ENCODE assay signal across 22 mouse cellular contexts in genomic region chr9:6182307-6182923, GRCm38 (mm10). TPM values are rescaled to one million over a fixed set of nuclear protein-coding genes. Genes with fewer than 3 reads are reported as not detected.
A peak's percentile ranks its signal among the peaks of the same experiment; 100 is the strongest.
DNase-seq lines count a peak whose midpoint lies in the region; ATAC-seq and TF ChIP-seq lines count a peak whose summit lies in the region.
"Had no signal": no experiment of that assay in that cellular context is flagged by ENCODE, and none has a peak within 500 bp of the region (broad histone marks: within the 10 kb centered on the region; RNA-seq: fewer than 3 reads in every experiment).

No protein-coding gene starts in this region.

- H3K4me1 ChIP-seq in liver, embryonic 12.5 days, result peaks cover 6% of the 10 kb centered on the region; the same call in 1 of the 2 replicates
- H3K4me1 ChIP-seq in liver, embryonic 11.5 days (replicated peaks; ENCODE audit: control insufficient read depth, insufficient read depth, low read length), result no peaks in the 10 kb centered on the region
- H3K4me1 ChIP-seq in MEL (ENCODE audit: control insufficient read depth in 1 of 2, insufficient read depth in 2 of 2, low read length in 2 of 2), result no peaks in the 10 kb centered on the region; a peak in 2 of 4 replicates
- H3K4me1 ChIP-seq in liver, embryonic 15.5 days (replicated peaks), result no peaks in the 10 kb centered on the region
- H3K4me1 ChIP-seq in heart, embryonic 10.5 days, result no peaks in the 10 kb centered on the region
- H3K4me1 ChIP-seq: heart, embryonic 13.5 days; hindbrain, embryonic 15.5 days had no signal

- no peaks in the 10 kb centered on the region for H3K27me3 ChIP-seq in liver, embryonic 12.5 days (replicated peaks)
- H3K27me3 ChIP-seq in liver, embryonic 11.5 days (replicated peaks; ENCODE audit: control insufficient read depth, insufficient read depth, low read length), result no peaks in the 10 kb centered on the region
- no peaks in the 10 kb centered on the region for H3K27me3 ChIP-seq in MEL (ENCODE audit: control insufficient read depth in 1 of 2, insufficient read depth in 2 of 2, low read length in 2 of 2)
- no peaks in the 10 kb centered on the region for H3K27me3 ChIP-seq in liver, embryonic 15.5 days
- no peaks in the 10 kb centered on the region for H3K27me3 ChIP-seq in heart, embryonic 10.5 days (ENCODE audit: insufficient read depth, poor library complexity, severe bottlenecking)
- H3K27me3 ChIP-seq: heart, embryonic 13.5 days; hindbrain, embryonic 15.5 days; Patski had no signal

- no peaks in the 10 kb centered on the region for H3K9me3 ChIP-seq in liver, embryonic 12.5 days (replicated peaks)
- no peaks in the 10 kb centered on the region for H3K9me3 ChIP-seq in liver, embryonic 11.5 days (ENCODE audit: control insufficient read depth, low read length)
- no peaks in the 10 kb centered on the region for H3K9me3 ChIP-seq in MEL (replicated peaks; ENCODE audit: insufficient read depth, low read length)
- H3K9me3 ChIP-seq in liver, embryonic 15.5 days (replicated peaks), result no peaks in the 10 kb centered on the region
- no peaks in the 10 kb centered on the region for H3K9me3 ChIP-seq in heart, embryonic 10.5 days
- H3K9me3 ChIP-seq: heart, embryonic 13.5 days; hindbrain, embryonic 15.5 days had no signal

- no peak for TF ChIP-seq CTCF in MEL (IDR thresholded peaks at IDR 0.05 in 2 of 3, conservative IDR thresholded peaks at IDR 0.05 in 1 of 3; ENCODE audit: control insufficient read depth in 1 of 3, insufficient read depth in 1 of 3, low read depth in 2 of 3, low read length in 3 of 3, poor library complexity in 1 of 3, severe bottlenecking in 1 of 3)

- no peak for DNase-seq in liver, embryonic 11.5 days (ENCODE audit: low spot score)
- peak; percentile 14 for DNase-seq in MEL (ENCODE audit: low read depth, low spot score)
- no peak for DNase-seq in gastrocnemius, adult 8-10 months (ENCODE audit: low spot score in 2 of 2)
- DNase-seq in heart, embryonic 10.5 days (ENCODE audit: low spot score), result no peak
- DNase-seq: adrenal gland, adult 2 months; adrenal gland, postnatal 14 days; cerebellum, adult 11-12 months; cerebellum, adult 8-10 months; cerebellum, postnatal 10 days; cerebellum, postnatal 36 days; forebrain, postnatal 0 days; gastrocnemius, adult 2 months; gastrocnemius, postnatal 25 days; heart, adult 18-20 months; heart, postnatal 14 days; heart, postnatal 4 days had no signal

- 58% methylated on average over 3 of the region's 3 CpGs for WGBS in liver, embryonic 12.5 days (ENCODE audit: insufficient replicate concordance)
- 69% methylated on average over 3 of the region's 3 CpGs for WGBS in liver, embryonic 11.5 days
- 46% methylated on average over 3 of the region's 3 CpGs for WGBS in liver, embryonic 15.5 days (ENCODE audit: insufficient replicate concordance)
- 83% methylated on average over 3 of the region's 3 CpGs for WGBS in heart, embryonic 10.5 days

- ATAC-seq in liver, embryonic 12.5 days, result peak; percentile 46
- no peak for ATAC-seq in liver, embryonic 11.5 days (replicated peaks; ENCODE audit: low FRiP score)
- peak; percentile 37; the same call in 1 of the 2 replicates for ATAC-seq in liver, embryonic 15.5 days (ENCODE audit: insufficient read depth)
- ATAC-seq: forebrain, embryonic 14.5 days; forebrain, postnatal 0 days; Patski had no signal

- H3K36me3 ChIP-seq in liver, embryonic 12.5 days, result no peaks in the 10 kb centered on the region
- no peaks in the 10 kb centered on the region for H3K36me3 ChIP-seq in liver, embryonic 11.5 days (ENCODE audit: control insufficient read depth, insufficient read depth, low read length)
- H3K36me3 ChIP-seq in MEL (ENCODE audit: control insufficient read depth in 1 of 2, insufficient read depth in 2 of 2, low read length in 2 of 2), result peaks cover 0 to 3% of the 10 kb centered on the region in 2 experiments; a peak in 2 of 4 replicates
- no peaks in the 10 kb centered on the region for H3K36me3 ChIP-seq in liver, embryonic 15.5 days (replicated peaks)
- no peaks in the 10 kb centered on the region for H3K36me3 ChIP-seq in heart, embryonic 10.5 days
- H3K36me3 ChIP-seq: heart, embryonic 13.5 days; hindbrain, embryonic 15.5 days had no signal

- no peak overlapping the region for H3K9ac ChIP-seq in liver, embryonic 12.5 days
- H3K9ac ChIP-seq in liver, embryonic 11.5 days (ENCODE audit: low read depth, low read length), result no peak overlapping the region
- H3K9ac ChIP-seq in MEL (ENCODE audit: control insufficient read depth, low read depth, low read length, poor library complexity, severe bottlenecking), result no peak overlapping the region
- H3K9ac ChIP-seq in liver, embryonic 15.5 days, result no peak overlapping the region
- H3K9ac ChIP-seq: forebrain, postnatal 0 days; heart, embryonic 13.5 days; hindbrain, embryonic 15.5 days had no signal

- no peak overlapping the region for H3K4me2 ChIP-seq in liver, embryonic 12.5 days
- H3K4me2 ChIP-seq in liver, embryonic 11.5 days, result no peak overlapping the region
- peak overlapping the region; percentile 23; the same call in 1 of the 2 replicates for H3K4me2 ChIP-seq in liver, embryonic 15.5 days
- H3K4me2 ChIP-seq: heart, embryonic 13.5 days; hindbrain, embryonic 15.5 days had no signal

- H3K79me2 ChIP-seq in MEL (ENCODE audit: control insufficient read depth, insufficient read depth, low read length, poor library complexity), result no peaks in the 10 kb centered on the region

- H3K4me3 ChIP-seq in liver, embryonic 12.5 days, result no peak overlapping the region
- no peak overlapping the region for H3K4me3 ChIP-seq in liver, embryonic 11.5 days (ENCODE audit: low read depth, low read length)
- H3K4me3 ChIP-seq in MEL (ENCODE audit: control insufficient read depth in 1 of 2, insufficient read depth in 1 of 2, low read depth in 2 of 2, low read length in 2 of 2), result no peak overlapping the region
- no peak overlapping the region for H3K4me3 ChIP-seq in liver, embryonic 15.5 days (replicated peaks)
- no peak overlapping the region for H3K4me3 ChIP-seq in heart, embryonic 10.5 days
- H3K4me3 ChIP-seq: gastrocnemius, adult 2 months; heart, embryonic 13.5 days; hindbrain, embryonic 15.5 days had no signal

- TF ChIP-seq EP300 in MEL (IDR thresholded peaks at IDR 0.05; ENCODE audit: low read depth in 1 of 2, low read length in 2 of 2), result peak; percentile 45 to 65; a peak in 2 of 4 replicates

- TF ChIP-seq RAD21 in MEL (IDR thresholded peaks at IDR 0.05; ENCODE audit: low read depth, low read length), result no peak

- TF ChIP-seq POLR2A in MEL (IDR thresholded peaks at IDR 0.05; ENCODE audit: control insufficient read depth in 1 of 2, insufficient read depth in 1 of 2, low read depth in 1 of 2, low read length in 2 of 2, poor library complexity in 1 of 2), result no peak

- no peak overlapping the region for H3K27ac ChIP-seq in liver, embryonic 12.5 days
- H3K27ac ChIP-seq in liver, embryonic 11.5 days (ENCODE audit: low read depth, low read length), result no peak overlapping the region
- no peak overlapping the region for H3K27ac ChIP-seq in MEL (ENCODE audit: control insufficient read depth, low read depth, low read length)
- no peak overlapping the region for H3K27ac ChIP-seq in liver, embryonic 15.5 days (replicated peaks)
- H3K27ac ChIP-seq in heart, embryonic 10.5 days, result no peak overlapping the region
- H3K27ac ChIP-seq: gastrocnemius, adult 2 months; heart, embryonic 13.5 days; hindbrain, embryonic 15.5 days had no signal

TF ChIP-seq in MEL, 35 proteins besides CTCF, POLR2A, EP300 and RAD21:
- no peak for TF ChIP-seq SMC3 (IDR thresholded peaks at IDR 0.05; ENCODE audit: low read depth, low read length)
- TF ChIP-seq TCF12 (IDR thresholded peaks at IDR 0.05; ENCODE audit: low read depth, low read length), result peak; percentile 73; the same call in 1 of the 2 replicates
- TF ChIP-seq MYB (IDR thresholded peaks at IDR 0.05; ENCODE audit: low read depth, low read length), result no peak
- TF ChIP-seq ETS1 (IDR thresholded peaks at IDR 0.05; ENCODE audit: low read depth, low read length), result 0 out of 2 replicates have a peak, but pooled peaks have one; percentile 10
- 0 out of 2 replicates have a peak, but pooled peaks have one; percentile 19 for TF ChIP-seq GATA1 (IDR thresholded peaks at IDR 0.05; ENCODE audit: low read depth, low read length)

RNA-seq across cellular contexts. Expression of gene Pdgfd, which starts 14.0 kb away (rescaled TPM):
- polyA plus RNA-seq in liver, embryonic 12.5 days (2016; fragmentation: Nextera tagmentation; extraction: Ambion mirVana), result 1.2 and 1.3 TPM in 2 replicates
- polyA plus RNA-seq in liver, embryonic 11.5 days (2014; fragmentation: Nextera tagmentation; extraction: Ambion mirVana), result 2.7 and 2.8 TPM in 2 replicates
- total RNA-seq in MEL (2012; rRNA removed), result not detected in 2 replicates
- polyA plus RNA-seq in MEL (2012; ENCODE audit: insufficient read depth in 1 of 2, insufficient read length in 2 of 2, low read depth in 1 of 2, low replicate concordance in 2 of 2, missing spikeins in 1 of 2), result not detected
- 0.46 and 0.47 TPM in 2 replicates for polyA plus RNA-seq in liver, embryonic 15.5 days (2015; fragmentation: Nextera tagmentation; extraction: Ambion mirVana)
- 1 to 10 TPM; 2.3 to 3.3 (median 2.8) TPM for total RNA-seq in gastrocnemius, adult 8-10 months (2022)
- 8.8 and 12.0 TPM in 2 replicates for polyA plus RNA-seq in heart, embryonic 10.5 days (2016; fragmentation: Nextera tagmentation; extraction: Ambion mirVana)
